Mouse (Mus musculus): ENCODE data around the gene 1700092M07Rik. TPM values are rescaled to one million over a fixed set of nuclear protein-coding genes. Genes with fewer than 3 reads are reported as not detected.

Gene 1700092M07Rik
- not detected for polyA plus RNA-seq (2014; fragmentation: Illumina TruSeq; extraction: RNeasy Lipid Tissue Mini Kit (QIAGEN cat#74804))

GRCm38 (mm10) chr19:8740603-8741002 lies at the start of gene 1700092M07Rik:
1700092M07Rik (plus strand) TSS chr19:8740718.

DNA sequence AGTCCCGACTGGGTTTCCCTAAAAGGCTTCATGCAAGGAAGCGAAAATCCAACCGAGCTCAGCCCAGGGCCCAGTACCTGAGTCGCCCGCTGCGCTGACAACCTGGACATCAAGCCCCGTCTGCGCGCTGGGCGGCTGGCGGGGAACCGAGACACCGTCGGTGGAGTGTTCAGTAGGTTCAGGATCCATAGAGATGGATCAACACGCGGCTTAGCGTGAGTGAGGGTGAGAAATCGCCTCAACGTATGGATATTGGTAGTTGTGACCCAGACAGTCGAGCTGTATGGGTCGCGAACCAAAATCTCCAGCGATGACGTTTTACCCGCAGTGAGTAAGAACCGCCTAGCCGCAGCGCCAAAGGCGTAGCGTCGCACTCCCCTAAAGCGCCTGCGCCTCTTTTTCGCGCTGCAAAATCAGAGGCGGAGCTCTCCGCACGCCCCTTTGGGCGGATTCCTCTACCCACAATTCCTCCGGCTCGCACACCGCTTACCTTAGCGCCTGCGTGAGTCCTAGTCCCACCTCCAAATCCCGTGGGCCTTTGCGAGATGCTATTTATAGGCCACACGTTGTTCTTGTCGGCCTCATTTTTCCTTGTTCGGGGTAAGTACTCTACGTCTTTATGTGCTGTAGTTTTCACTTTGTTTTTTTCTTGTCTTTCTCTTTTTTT lies 17.5 kb upstream of the 1700092M07Rik start, which contains the start of gene Slc3a2:
Gene Slc3a2 (minus strand): TSS at position 463 of the 667 bp plus-strand sequence.

DNA sequence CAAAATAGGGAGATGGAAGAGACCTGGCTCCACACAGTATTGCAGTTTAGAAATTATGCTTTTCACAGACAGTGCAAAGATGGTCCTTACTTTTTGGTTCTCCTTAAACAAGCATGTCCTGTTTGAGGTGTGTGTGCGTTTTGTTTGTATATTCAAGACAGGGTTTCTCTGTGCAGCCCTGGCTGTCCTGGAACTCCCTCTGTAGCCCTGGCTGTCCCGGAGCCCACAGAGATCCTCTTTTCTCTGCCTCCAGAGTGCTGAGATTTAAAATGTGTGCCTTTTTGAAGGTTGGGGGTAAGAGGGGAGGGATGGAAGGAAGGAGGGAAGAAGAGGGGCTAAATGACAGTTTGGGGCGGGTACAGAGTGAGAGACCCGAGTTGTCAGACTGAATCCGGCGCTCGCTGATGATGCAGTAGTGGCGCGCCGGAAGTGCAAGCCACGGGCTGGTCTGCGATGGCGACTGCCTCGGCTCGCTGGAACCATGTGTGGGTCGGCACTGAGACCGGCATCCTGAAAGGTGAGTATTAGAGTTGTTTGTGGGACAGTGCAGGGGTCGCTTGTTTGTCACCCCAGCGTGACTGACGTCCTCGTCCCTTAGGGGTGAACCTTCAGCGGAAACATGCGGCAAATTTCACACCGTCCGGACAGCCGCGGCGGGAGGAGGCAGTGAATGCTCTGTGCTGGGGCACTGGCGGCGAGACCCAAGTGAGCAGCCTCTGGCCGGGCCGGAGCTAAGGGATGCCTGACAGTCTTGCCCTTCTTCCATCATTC lies 4.9 kb upstream of the 1700092M07Rik start, which contains the start of gene Wdr74:
Gene Wdr74 (plus strand): TSS at position 439 of the 771 bp plus-strand sequence.

GRCm38 (mm10) chr19:8741243-8741869 lies 838 bp downstream of the 1700092M07Rik start, which contains the start of gene Stx5a:
Stx5a (plus strand) TSS chr19:8741413.

GRCm38 (mm10) chr19:8756635-8757387 lies 16.3 kb downstream of the 1700092M07Rik start, which contains the start of gene Nxf1:
Nxf1 (plus strand) TSS chr19:8757073.

GRCm38 (mm10) chr19:8770567-8771270 lies 30.2 kb downstream of the 1700092M07Rik start, which contains the start of gene Tmem223:
Tmem223 (plus strand) TSS chr19:8770996.

GRCm38 (mm10) chr19:8774086-8774835 lies 33.7 kb downstream of the 1700092M07Rik start, which contains the start of gene Tmem179b:
Tmem179b (minus strand) TSS chr19:8774467.

GRCm38 (mm10) chr19:8786008-8786781 lies 45.7 kb downstream of the 1700092M07Rik start, which contains the start of gene Taf6l:
Taf6l (minus strand) TSS chr19:8786417.

Other genes with a start within 250 kb of the 1700092M07Rik start
- not detected for gene Slc22a8, start 149.5 kb upstream of the 1700092M07Rik start, polyA plus RNA-seq (2014; fragmentation: Illumina TruSeq; extraction: RNeasy Lipid Tissue Mini Kit (QIAGEN cat#74804))
- gene Slc22a6, start 122.7 kb upstream of the 1700092M07Rik start, polyA plus RNA-seq (2014; fragmentation: Illumina TruSeq; extraction: RNeasy Lipid Tissue Mini Kit (QIAGEN cat#74804)) = not detected
- gene Chrm1, start 76.9 kb upstream of the 1700092M07Rik start, polyA plus RNA-seq (2014; fragmentation: Illumina TruSeq; extraction: RNeasy Lipid Tissue Mini Kit (QIAGEN cat#74804)) = not detected
- gene Slc3a2, start 17.3 kb upstream of the 1700092M07Rik start, polyA plus RNA-seq (2014; fragmentation: Illumina TruSeq; extraction: RNeasy Lipid Tissue Mini Kit (QIAGEN cat#74804)) = 233 TPM
- 11.1 TPM for gene Wdr74, start 4.9 kb upstream of the 1700092M07Rik start, polyA plus RNA-seq (2014; fragmentation: Illumina TruSeq; extraction: RNeasy Lipid Tissue Mini Kit (QIAGEN cat#74804))
- 65.4 TPM for gene Stx5a, start 695 bp downstream of the 1700092M07Rik start, polyA plus RNA-seq (2014; fragmentation: Illumina TruSeq; extraction: RNeasy Lipid Tissue Mini Kit (QIAGEN cat#74804))
- 63.1 TPM for gene Nxf1, start 16.4 kb downstream of the 1700092M07Rik start, polyA plus RNA-seq (2014; fragmentation: Illumina TruSeq; extraction: RNeasy Lipid Tissue Mini Kit (QIAGEN cat#74804))
- gene Tmem223, start 30.3 kb downstream of the 1700092M07Rik start, polyA plus RNA-seq (2014; fragmentation: Illumina TruSeq; extraction: RNeasy Lipid Tissue Mini Kit (QIAGEN cat#74804)) = 26.6 TPM
- gene Tmem179b, start 33.7 kb downstream of the 1700092M07Rik start, polyA plus RNA-seq (2014; fragmentation: Illumina TruSeq; extraction: RNeasy Lipid Tissue Mini Kit (QIAGEN cat#74804)) = 29.5 TPM
- 1.2 TPM for gene Taf6l, start 45.7 kb downstream of the 1700092M07Rik start, polyA plus RNA-seq (2014; fragmentation: Illumina TruSeq; extraction: RNeasy Lipid Tissue Mini Kit (QIAGEN cat#74804))
- gene Polr2g, start 57.9 kb downstream of the 1700092M07Rik start, polyA plus RNA-seq (2014; fragmentation: Illumina TruSeq; extraction: RNeasy Lipid Tissue Mini Kit (QIAGEN cat#74804)) = 64.4 TPM
- gene Zbtb3, start 61.8 kb downstream of the 1700092M07Rik start, polyA plus RNA-seq (2014; fragmentation: Illumina TruSeq; extraction: RNeasy Lipid Tissue Mini Kit (QIAGEN cat#74804)) = not detected
- 110 TPM for gene Ttc9c, start 78.6 kb downstream of the 1700092M07Rik start, polyA plus RNA-seq (2014; fragmentation: Illumina TruSeq; extraction: RNeasy Lipid Tissue Mini Kit (QIAGEN cat#74804))
- 169 TPM for gene Hnrnpul2, start 79.3 kb downstream of the 1700092M07Rik start, polyA plus RNA-seq (2014; fragmentation: Illumina TruSeq; extraction: RNeasy Lipid Tissue Mini Kit (QIAGEN cat#74804))
- gene AC129217.1, start 89.1 kb downstream of the 1700092M07Rik start, polyA plus RNA-seq (2014; fragmentation: Illumina TruSeq; extraction: RNeasy Lipid Tissue Mini Kit (QIAGEN cat#74804)) = 3.6 TPM
- gene Bscl2, start 96.7 kb downstream of the 1700092M07Rik start, polyA plus RNA-seq (2014; fragmentation: Illumina TruSeq; extraction: RNeasy Lipid Tissue Mini Kit (QIAGEN cat#74804)) = 25.1 TPM
- 0.57 TPM for gene Gng3, start 98.5 kb downstream of the 1700092M07Rik start, polyA plus RNA-seq (2014; fragmentation: Illumina TruSeq; extraction: RNeasy Lipid Tissue Mini Kit (QIAGEN cat#74804))
- 10.2 TPM for gene Lrrn4cl, start 110.0 kb downstream of the 1700092M07Rik start, polyA plus RNA-seq (2014; fragmentation: Illumina TruSeq; extraction: RNeasy Lipid Tissue Mini Kit (QIAGEN cat#74804))
- 15.6 TPM for gene Ubxn1, start 130.8 kb downstream of the 1700092M07Rik start, polyA plus RNA-seq (2014; fragmentation: Illumina TruSeq; extraction: RNeasy Lipid Tissue Mini Kit (QIAGEN cat#74804))
- gene Uqcc3, start 140.2 kb downstream of the 1700092M07Rik start, polyA plus RNA-seq (2014; fragmentation: Illumina TruSeq; extraction: RNeasy Lipid Tissue Mini Kit (QIAGEN cat#74804)) = 2.8 TPM
- 51.7 TPM for gene Lbhd1, start 143.0 kb downstream of the 1700092M07Rik start, polyA plus RNA-seq (2014; fragmentation: Illumina TruSeq; extraction: RNeasy Lipid Tissue Mini Kit (QIAGEN cat#74804))
- gene Gm49403, start 143.2 kb downstream of the 1700092M07Rik start, polyA plus RNA-seq (2014; fragmentation: Illumina TruSeq; extraction: RNeasy Lipid Tissue Mini Kit (QIAGEN cat#74804)) = not detected
- gene 1810009A15Rik, start 148.1 kb downstream of the 1700092M07Rik start, polyA plus RNA-seq (2014; fragmentation: Illumina TruSeq; extraction: RNeasy Lipid Tissue Mini Kit (QIAGEN cat#74804)) = 17.4 TPM
- not detected for gene Gm49416, start 148.2 kb downstream of the 1700092M07Rik start, polyA plus RNA-seq (2014; fragmentation: Illumina TruSeq; extraction: RNeasy Lipid Tissue Mini Kit (QIAGEN cat#74804))
- 1.3 TPM for gene Ints5, start 152.3 kb downstream of the 1700092M07Rik start, polyA plus RNA-seq (2014; fragmentation: Illumina TruSeq; extraction: RNeasy Lipid Tissue Mini Kit (QIAGEN cat#74804))
- 88.1 TPM for gene Ganab, start 157.4 kb downstream of the 1700092M07Rik start, polyA plus RNA-seq (2014; fragmentation: Illumina TruSeq; extraction: RNeasy Lipid Tissue Mini Kit (QIAGEN cat#74804))
- 6.5 TPM for gene B3gat3, start 179.7 kb downstream of the 1700092M07Rik start, polyA plus RNA-seq (2014; fragmentation: Illumina TruSeq; extraction: RNeasy Lipid Tissue Mini Kit (QIAGEN cat#74804))
- 0.60 TPM for gene Rom1, start 188.6 kb downstream of the 1700092M07Rik start, polyA plus RNA-seq (2014; fragmentation: Illumina TruSeq; extraction: RNeasy Lipid Tissue Mini Kit (QIAGEN cat#74804))
- 3.0 TPM for gene Eml3, start 188.8 kb downstream of the 1700092M07Rik start, polyA plus RNA-seq (2014; fragmentation: Illumina TruSeq; extraction: RNeasy Lipid Tissue Mini Kit (QIAGEN cat#74804))
- gene Mta2, start 201.2 kb downstream of the 1700092M07Rik start, polyA plus RNA-seq (2014; fragmentation: Illumina TruSeq; extraction: RNeasy Lipid Tissue Mini Kit (QIAGEN cat#74804)) = 93.8 TPM
- gene Tut1, start 213.1 kb downstream of the 1700092M07Rik start, polyA plus RNA-seq (2014; fragmentation: Illumina TruSeq; extraction: RNeasy Lipid Tissue Mini Kit (QIAGEN cat#74804)) = 2.3 TPM
- gene Eef1g, start 226.3 kb downstream of the 1700092M07Rik start, polyA plus RNA-seq (2014; fragmentation: Illumina TruSeq; extraction: RNeasy Lipid Tissue Mini Kit (QIAGEN cat#74804)) = 118 TPM
- 70.1 TPM for gene Ahnak, start 248.6 kb downstream of the 1700092M07Rik start, polyA plus RNA-seq (2014; fragmentation: Illumina TruSeq; extraction: RNeasy Lipid Tissue Mini Kit (QIAGEN cat#74804))

Measured in ovary, adult 10 weeks (tissue).